Mouse (Mus musculus) myocyte (in vitro differentiated cells): ENCODE measurements around the gene Prex1.
"Not testable (repeated sequence)": the region's sequence is repeated elsewhere in the genome, so short reads cannot be mapped to it uniquely, and the experiment has no call there.

Experiments
- E2F4 ChIP-seq: IDR thresholded peaks from one replicate; pipeline ENCODE4 v1.6.1; 2011; ENCODE audit warnings: mild to moderate bottlenecking, control low read depth, moderate library complexity; ENCODE audit not compliant: insufficient read depth
- POLR2A ChIP-seq: IDR thresholded peaks from one replicate; pipeline ENCODE4 v1.6.1; 2011; ENCODE audit warnings: low read depth, mild to moderate bottlenecking, control low read depth, moderate library complexity; ENCODE audit not compliant: insufficient read length
- USF1 ChIP-seq: IDR thresholded peaks from one replicate; pipeline ENCODE4 v1.6.1; 2011; ENCODE audit warnings: low read depth, mild to moderate bottlenecking, control low read depth, moderate library complexity

GRCm38 (mm10) chr2:166746261-166746913 lies 32.8 kb upstream of the Prex1 start:
- not testable (repeated sequence) for TF ChIP-seq POLR2A, E2F4, USF1
